Mouse (Mus musculus): ENCODE results near the gene Lypd5. TPM values are rescaled to one million over a fixed set of nuclear protein-coding genes. Genes with fewer than 3 reads are reported as not detected.
"Not testable (repeated sequence)": the region's sequence is repeated elsewhere in the genome, so short reads cannot be mapped to it uniquely, and the experiment has no call there.

Lypd5 gene
- total RNA-seq, 4 experiments from 2014 or later = not detected

- no peak for DNase-seq (ENCODE audit: low spot score in 2 of 2)
Observed at GRCm38 (mm10) chr7:24382730-24383372, 33.9 kb downstream of the Lypd5 start.

- no peak for DNase-seq (ENCODE audit: low spot score in 2 of 2)
Observed at GRCm38 (mm10) chr7:24384070-24384469, 35.1 kb downstream of the Lypd5 start.

GRCm38 (mm10) chr7:24384827-24385226 lies 35.8 kb downstream of the Lypd5 start:
- DNase-seq (ENCODE audit: low spot score in 2 of 2) = peak in 1 of 2 experiments; percentile 56

GRCm38 (mm10) chr7:24387059-24387556 lies 38.1 kb downstream of the Lypd5 start:
- no peak for DNase-seq (ENCODE audit: low spot score in 2 of 2)

- no peak for DNase-seq (ENCODE audit: low spot score in 2 of 2)
Observed at GRCm38 (mm10) chr7:24389516-24390187, 40.7 kb downstream of the Lypd5 start.

GRCm38 (mm10) chr7:24390512-24390911 lies 41.5 kb downstream of the Lypd5 start:
- DNase-seq (ENCODE audit: low spot score in 2 of 2) = no peak

- DNase-seq (ENCODE audit: low spot score in 2 of 2) = no peak
Observed at GRCm38 (mm10) chr7:24391077-24391476, 42.1 kb downstream of the Lypd5 start.

GRCm38 (mm10) chr7:24391687-24392086 lies 42.7 kb downstream of the Lypd5 start:
- DNase-seq (ENCODE audit: low spot score in 2 of 2) = no peak

GRCm38 (mm10) chr7:24394054-24394453 lies 45.1 kb downstream of the Lypd5 start:
- DNase-seq (ENCODE audit: low spot score in 2 of 2) = no peak

- no peak for DNase-seq (ENCODE audit: low spot score in 2 of 2)
Observed at GRCm38 (mm10) chr7:24394475-24395161, 45.6 kb downstream of the Lypd5 start.

GRCm38 (mm10) chr7:24396832-24397231 lies 47.8 kb downstream of the Lypd5 start:
- no peak for DNase-seq (ENCODE audit: low spot score in 2 of 2)

- DNase-seq (ENCODE audit: low spot score in 2 of 2) = no peak
Observed at GRCm38 (mm10) chr7:24398364-24398913, 49.4 kb downstream of the Lypd5 start.

GRCm38 (mm10) chr7:24399256-24400081 lies 50.5 kb downstream of the Lypd5 start, which contains the start of gene Smg9:
Gene Smg9 (plus strand): TSS chr7:24399619.
- peak; percentile 96 to 97 for DNase-seq (ENCODE audit: low spot score in 2 of 2)

- DNase-seq (ENCODE audit: low spot score in 2 of 2) = no peak
Observed at GRCm38 (mm10) chr7:24400082-24400452, 51.1 kb downstream of the Lypd5 start.

GRCm38 (mm10) chr7:24400489-24400888 lies 51.5 kb downstream of the Lypd5 start:
- not testable (repeated sequence) for DNase-seq (ENCODE audit: low spot score in 2 of 2)

GRCm38 (mm10) chr7:24402851-24403250 lies 53.9 kb downstream of the Lypd5 start:
- DNase-seq (ENCODE audit: low spot score in 2 of 2) = no peak

Small RNAs within 50 kb of the gene (microRNA-seq; reads per million reads assigned to microRNA genes)
- 0 reads per million in 2 experiments for gene Gm27592

Other genes with a start within 250 kb of the Lypd5 start
- 10 to 100 TPM; 11.2 to 14.3 (median 12.5) TPM for gene Zfp112, start 236.9 kb upstream of the Lypd5 start, total RNA-seq (2022)
- gene Zfp235, start 215.0 kb upstream of the Lypd5 start, total RNA-seq (2022) = 10 to 100 TPM; 20.9 to 25.6 (median 21.8) TPM
- gene Zfp114, start 174.1 kb upstream of the Lypd5 start, total RNA-seq (2022) = 1 to 10 TPM; 2.9 to 4.6 (median 4.0) TPM
- 10 to 100 TPM; 12.2 to 15.2 (median 14.8) TPM for gene Zfp111, start 137.8 kb upstream of the Lypd5 start, total RNA-seq (2022)
- gene Zfp109, start 111.6 kb upstream of the Lypd5 start, total RNA-seq (2022) = 10 to 100 TPM in 1 of 4 experiments, 1 to 10 TPM in 3; 8.0 to 10.8 (median 9.1) TPM
- 10 to 100 TPM in 1 of 4 experiments, 1 to 10 TPM in 3; 8.0 to 10.2 (median 9.0) TPM for gene Zfp108, start 94.4 kb upstream of the Lypd5 start, total RNA-seq (2022)
- 10 to 100 TPM; 12.4 to 20.1 (median 13.8) TPM for gene Zfp93, start 78.8 kb upstream of the Lypd5 start, total RNA-seq (2022)
- gene Zfp61, start 48.0 kb upstream of the Lypd5 start, total RNA-seq (2022) = 10 to 100 TPM; 19.3 to 30.5 (median 24.7) TPM
- 10 to 100 TPM; 14.4 to 18.3 (median 15.6) TPM for gene Zfp94, start 32.5 kb upstream of the Lypd5 start, total RNA-seq (2022)
- not detected for gene Tescl, start 15.3 kb upstream of the Lypd5 start, total RNA-seq (2022)
- 1 to 10 TPM in 1 of 4 experiments, under 1 TPM in 2, not detected in 1; 0.27 to 1.2 (median 0.90) TPM for gene Kcnn4, start 21.1 kb downstream of the Lypd5 start, total RNA-seq (2022)
- gene Smg9, start 50.4 kb downstream of the Lypd5 start, total RNA-seq (2022) = 10 to 100 TPM; 33.8 to 49.8 (median 44.0) TPM
- not detected for gene Irgc1, start 103.1 kb downstream of the Lypd5 start, total RNA-seq (2022)
- 1 to 10 TPM in 3 of 4 experiments, under 1 TPM in 1; 0.87 to 8.3 (median 2.7) TPM for gene Plaur, start 113.3 kb downstream of the Lypd5 start, total RNA-seq (2022)
- 100 to 1,000 TPM; 123 to 166 (median 143) TPM for gene Cadm4, start 132.8 kb downstream of the Lypd5 start, total RNA-seq (2022)
- 10 to 100 TPM; 29.7 to 38.9 (median 34.5) TPM for gene Zfp428, start 157.8 kb downstream of the Lypd5 start, total RNA-seq (2022)
- not detected for gene AC161166.1, start 163.3 kb downstream of the Lypd5 start, total RNA-seq (2022)
- gene Irgq, start 181.5 kb downstream of the Lypd5 start, total RNA-seq (2022) = 10 to 100 TPM; 53.6 to 65.2 (median 60.0) TPM
- under 1 TPM in 1 of 4 experiments, not detected in 3; 0.41 TPM for gene Pinlyp, start 196.9 kb downstream of the Lypd5 start, total RNA-seq (2022)
- 10 to 100 TPM; 32.9 to 44.7 (median 41.3) TPM for gene Xrcc1, start 197.1 kb downstream of the Lypd5 start, total RNA-seq (2022)
- gene Ethe1, start 238.3 kb downstream of the Lypd5 start, total RNA-seq (2022) = 10 to 100 TPM; 10.9 to 15.8 (median 12.3) TPM
- 1 to 10 TPM; 4.0 to 5.2 (median 4.9) TPM for gene Zfp575, start 238.4 kb downstream of the Lypd5 start, total RNA-seq (2022)

Measured in layer of hippocampus, adult 8-10 months (tissue).